Mouse (Mus musculus): ENCODE data around the gene Fstl1.
A peak's percentile ranks its signal among the peaks of the same experiment; 100 is the strongest.

Gene Fstl1

DNA sequence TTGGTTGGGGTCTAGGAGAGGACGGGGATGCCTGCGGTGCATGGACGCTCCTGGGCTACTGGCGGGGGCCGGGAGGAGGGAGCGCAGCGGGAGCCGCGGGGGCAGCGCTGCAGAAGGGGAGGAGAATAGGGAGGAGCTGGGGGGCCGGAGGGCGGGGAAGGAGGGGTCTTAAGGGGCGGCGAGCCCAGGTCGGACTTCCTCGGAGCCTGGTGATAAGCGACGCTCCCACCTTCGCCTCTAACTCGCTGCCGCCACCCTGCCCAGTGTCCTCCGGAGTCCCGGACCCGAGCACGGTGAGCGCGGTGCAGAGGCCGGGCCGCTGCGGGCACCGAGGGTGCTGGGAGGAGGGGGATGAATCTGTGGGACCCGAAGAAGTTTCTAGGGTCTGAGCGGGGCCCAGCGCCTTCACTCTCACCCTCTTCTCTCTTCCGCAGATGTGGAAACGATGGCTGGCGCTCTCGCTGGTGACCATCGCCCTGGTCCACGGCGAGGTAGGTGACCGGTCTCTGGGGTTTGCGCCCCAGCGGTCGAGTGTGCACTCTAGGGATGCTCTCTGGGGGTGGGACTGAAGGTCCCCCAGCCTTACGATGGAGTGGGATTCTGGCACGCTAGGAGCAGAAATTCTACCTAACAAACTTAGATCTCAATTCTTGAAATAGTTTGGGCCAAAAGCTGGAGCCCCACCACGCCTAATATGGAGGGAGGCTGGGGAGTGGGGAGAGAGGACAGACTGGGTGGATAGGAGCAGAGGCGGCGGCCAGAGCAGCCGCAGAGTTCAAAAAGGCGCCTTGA, at the start of gene Fstl1:
Gene Fstl1 (plus strand): TSS at position 14 of the 792 bp plus-strand sequence.
- peak; percentile 58 to 68 for DNase-seq

DNA sequence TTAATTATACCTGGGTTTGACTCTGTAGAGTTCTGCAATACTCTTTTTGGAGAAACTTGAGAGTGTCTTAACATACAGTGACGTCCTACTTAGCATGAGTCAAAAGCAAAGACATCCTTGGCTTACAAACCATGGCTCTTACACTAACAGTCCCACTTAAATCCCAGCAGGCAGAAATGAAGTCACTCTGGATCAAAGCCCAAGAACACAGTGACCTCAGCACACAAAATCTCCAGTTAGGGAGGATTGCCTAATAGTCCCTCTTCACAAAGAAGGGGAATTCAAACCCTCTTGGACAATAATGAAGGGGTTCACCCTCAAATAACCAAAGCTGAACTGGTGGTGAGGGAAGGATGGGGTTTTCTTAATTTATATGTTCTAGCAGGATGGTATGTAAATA, 48.0 kb upstream of the Fstl1 start:
- no peak for DNase-seq

DNA sequence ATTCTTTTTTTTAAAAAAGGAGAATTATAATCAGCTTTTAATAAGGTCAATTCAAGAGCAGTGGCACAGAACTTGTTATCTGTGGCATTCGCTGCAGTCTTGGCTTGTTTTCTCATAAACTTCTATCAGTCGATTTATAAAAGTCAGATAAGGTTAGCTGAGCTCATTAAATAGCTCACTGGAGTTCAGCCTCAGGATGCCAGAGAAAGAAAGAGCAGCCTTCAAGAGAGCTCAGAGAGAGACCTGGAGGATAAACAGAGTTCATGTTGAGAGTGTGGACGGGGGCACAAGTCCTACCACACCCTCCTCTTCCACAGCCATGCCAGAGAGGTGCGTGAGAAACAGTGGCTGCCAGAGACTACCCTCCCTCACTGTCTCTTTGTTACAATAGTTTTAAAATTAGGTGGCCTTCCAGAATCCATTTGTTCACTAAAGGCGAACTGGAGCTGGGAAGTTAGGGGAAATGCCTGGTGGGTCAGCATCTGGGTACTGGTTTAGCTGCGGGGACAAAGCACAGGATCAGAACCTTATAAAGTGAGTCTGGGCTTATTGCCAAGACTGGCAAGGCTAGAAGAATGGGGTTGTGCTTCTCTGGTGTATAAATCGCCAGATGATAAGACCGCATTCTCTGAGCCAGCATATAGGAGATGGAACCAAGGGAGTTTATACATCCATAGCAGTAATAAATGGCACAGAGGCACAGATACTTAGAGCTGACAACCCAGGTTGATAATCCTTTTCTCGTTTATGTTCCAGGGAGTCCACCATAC, 47.1 kb upstream of the Fstl1 start:
- no peak for DNase-seq

DNA sequence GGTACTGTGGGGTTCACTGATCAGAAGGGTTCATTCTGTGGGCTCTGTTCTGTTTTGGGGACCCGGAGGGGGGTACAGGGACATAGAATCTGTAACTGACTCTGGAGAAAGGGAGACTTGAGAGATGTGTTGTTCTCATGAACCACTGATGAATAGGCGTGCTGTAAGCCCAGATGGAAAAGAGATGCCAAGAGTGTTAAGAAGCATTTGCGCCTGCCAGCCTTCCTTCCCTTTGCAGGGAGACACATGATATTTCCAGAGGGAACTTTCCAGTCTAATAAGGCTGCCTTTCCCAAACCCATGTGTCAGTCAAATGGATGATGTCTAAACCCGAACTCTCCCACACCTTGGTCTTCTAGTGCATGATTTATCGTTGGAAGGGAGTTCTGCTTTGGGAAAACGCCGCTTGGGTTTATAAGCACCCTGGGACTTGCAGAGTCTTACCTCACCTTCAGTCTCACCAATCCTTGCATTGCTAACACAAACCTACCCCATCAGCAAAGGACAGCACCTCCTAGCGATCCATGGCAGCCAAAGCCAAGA, 46.3 kb upstream of the Fstl1 start:
- DNase-seq, result no peak

DNA sequence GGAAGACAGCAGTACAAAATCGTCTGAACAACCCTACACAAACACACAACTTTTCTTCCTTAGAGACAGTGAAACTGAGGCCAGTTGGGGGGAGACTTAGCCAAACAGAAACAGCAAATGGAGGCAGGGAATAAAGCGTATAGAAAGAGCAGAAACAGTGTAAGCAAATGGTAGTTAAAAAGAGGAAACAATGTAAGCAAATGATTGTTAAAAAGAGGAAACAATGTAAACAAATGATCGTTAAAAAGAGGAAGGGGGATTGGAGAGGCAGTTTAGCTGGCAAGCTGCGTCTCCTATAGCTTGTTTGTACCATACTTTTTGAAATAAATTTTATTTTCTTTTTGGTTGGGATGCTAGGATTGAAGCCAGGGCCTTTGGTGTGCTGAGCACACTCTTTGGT, 45.2 kb upstream of the Fstl1 start:
- no peak for DNase-seq

DNA sequence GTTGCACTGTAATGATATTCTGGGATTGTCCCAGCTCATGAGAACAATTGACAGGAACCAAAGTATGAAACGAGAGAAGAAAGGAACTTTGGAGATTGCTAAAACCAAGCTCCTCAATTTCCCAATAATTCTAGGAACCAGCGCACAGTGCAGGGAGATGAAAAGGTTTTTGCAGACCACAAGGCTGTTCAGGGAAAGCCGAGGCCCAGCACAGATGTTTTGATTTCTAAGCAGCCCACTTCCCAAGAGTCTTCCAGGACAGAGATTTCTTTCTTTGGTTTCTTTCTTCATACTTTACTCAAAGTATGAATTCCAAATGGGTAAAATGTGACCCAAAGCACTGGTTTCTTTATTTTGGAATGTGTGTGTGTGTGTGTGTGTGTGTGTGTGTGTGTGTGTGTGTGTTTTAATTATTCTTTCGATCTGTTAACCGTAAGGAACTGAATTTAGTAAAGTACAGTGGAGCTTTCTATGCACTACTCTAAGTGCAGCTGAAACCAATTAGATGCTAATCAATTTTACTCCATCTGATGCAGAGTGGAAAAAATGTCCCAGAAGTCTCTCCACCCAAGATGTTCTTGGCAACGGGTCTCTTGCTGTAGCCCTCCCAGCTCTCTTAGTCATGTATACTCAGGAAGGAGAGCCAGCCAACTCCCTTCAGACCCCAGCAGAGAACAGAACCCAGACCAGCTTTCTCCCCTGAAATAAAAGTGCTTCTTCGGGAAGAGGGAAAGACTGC, 44.5 kb upstream of the Fstl1 start:
- DNase-seq, result no peak

DNA sequence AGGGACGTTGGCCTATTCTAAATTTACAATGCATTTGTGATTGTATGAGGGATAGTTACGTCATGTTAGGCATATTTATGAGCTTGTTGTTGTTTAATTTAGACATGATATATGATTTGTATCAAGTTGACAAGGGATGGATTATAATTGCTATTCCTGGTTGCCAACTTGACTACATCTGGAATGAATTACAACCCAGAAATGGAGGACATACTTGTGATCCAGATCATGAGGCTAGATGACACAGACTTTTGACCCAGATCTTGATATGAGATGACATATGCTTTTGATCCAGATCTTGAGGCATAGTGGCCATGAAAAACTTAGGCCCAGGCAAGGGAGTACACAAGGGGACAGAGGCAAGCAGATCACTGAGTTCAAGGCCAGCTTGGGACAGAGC, 36.6 kb upstream of the Fstl1 start:
- no peak for DNase-seq

DNA sequence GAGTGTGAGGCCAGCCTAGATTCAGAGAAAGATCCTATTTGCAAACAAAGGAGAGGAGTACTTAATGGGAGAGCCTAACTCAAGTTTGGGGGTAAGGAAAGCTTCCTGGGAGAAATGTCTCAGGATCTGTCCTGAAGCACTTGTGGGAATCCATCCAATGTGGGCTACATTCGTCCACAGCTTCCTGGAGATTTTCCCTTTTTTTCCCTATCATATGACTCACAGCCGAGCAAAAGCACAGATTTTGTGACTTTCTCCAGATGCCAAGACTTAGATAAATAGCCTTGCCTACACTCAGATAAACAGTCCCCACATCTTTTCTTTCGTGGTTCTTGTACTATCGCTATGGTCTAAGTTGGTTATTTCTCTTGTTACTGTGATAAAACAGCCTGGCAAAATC, 34.4 kb upstream of the Fstl1 start:
- DNase-seq, result no peak

DNA sequence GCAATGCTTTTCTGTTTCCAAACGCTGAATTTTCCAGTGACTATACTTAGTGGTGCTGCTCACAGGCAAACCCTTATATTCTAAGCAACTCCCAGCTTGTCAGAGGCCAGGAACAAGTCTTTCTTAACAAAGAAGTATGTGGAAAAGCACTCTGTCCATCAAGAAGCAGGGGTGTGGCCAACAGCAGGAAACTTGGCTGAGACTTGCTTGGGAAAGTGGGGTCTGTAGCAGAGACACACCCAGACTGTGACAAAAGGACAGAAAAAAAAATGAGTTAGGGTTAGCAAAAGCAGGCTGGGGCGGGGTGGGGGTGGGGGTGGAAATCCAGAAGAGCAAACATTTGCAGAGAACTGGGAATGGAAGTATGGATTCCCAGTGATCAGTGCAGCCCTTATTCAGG, 23.8 kb upstream of the Fstl1 start:
- peak; percentile 15 to 56 for DNase-seq

DNA sequence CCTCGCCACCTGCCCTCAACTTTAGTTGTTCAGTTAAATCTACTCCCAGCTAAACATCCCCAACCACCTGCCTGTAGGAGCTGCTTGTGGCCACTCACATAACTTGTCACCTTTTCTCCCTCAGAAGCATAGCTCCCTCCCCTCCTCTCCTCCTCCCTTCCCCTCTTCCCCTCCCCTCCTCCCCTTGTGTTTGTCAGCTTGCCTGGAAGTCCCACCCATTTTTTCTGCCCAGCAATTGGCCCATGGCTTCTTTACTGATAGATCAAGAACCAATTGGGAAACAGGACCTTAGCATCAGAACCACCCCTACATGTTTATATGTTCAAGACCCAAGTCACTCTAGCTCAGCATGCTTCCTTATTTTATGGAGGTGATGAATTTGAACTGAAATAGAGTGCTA, 22.9 kb upstream of the Fstl1 start:
- DNase-seq, result no peak

DNA sequence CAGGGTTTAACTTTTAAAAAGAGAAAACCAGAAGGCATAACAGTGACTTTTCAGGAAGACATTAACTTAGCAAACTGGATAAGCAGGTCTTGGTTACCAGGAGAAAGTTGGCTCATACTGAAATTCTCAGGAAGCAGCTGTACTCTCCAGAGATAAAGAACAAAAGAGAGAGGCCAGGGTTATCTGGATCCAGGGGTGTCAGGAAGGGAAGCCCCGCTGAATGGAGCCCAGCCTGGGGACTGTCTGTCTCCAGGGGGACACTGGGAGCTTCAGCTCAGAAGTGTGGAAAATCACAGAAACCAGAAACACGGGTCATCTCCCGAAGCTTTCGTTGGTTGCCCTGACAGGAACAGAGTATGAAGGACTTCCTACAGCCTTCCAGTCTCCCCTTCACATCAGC, 22.2 kb upstream of the Fstl1 start:
- DNase-seq, result peak; percentile 19 to 60

DNA sequence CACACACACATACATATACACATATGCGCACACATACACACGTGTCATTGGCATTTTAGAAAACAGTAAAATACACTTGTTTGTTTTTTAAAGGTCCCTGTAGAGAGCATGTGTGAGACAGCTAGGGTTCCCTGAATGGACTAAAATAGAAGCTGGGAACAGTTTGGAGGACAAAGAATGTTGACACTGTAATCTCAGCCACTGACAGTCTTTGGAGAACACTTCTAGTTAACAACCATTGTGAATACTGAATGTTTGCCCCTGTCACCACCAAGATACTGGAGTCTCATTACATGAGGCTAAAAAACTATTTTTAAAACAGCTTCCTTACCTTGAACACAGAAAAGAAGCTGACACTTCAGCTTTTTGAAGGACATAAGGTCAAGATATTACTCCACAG, 19.4 kb upstream of the Fstl1 start:
- DNase-seq, result no peak

DNA sequence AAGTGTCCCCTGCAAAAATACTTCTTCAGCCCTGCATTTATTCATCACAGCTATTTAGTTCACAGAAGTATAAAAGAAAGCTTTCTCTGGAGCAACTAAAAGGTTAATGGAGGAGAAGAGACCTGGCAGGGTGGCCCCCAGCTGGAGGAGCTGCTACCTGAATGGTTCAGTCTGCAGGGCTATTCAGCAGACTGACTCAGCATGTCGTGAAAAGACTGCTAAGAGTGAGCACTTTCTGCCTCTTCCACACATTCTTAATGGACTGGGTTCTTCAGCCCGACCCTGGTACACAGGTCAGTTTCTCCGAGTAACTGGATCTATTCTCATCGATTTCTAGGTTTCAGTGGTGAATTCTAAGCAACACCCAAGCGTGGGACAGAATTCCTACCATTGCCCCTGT, 12.9 kb upstream of the Fstl1 start:
- no peak for DNase-seq

DNA sequence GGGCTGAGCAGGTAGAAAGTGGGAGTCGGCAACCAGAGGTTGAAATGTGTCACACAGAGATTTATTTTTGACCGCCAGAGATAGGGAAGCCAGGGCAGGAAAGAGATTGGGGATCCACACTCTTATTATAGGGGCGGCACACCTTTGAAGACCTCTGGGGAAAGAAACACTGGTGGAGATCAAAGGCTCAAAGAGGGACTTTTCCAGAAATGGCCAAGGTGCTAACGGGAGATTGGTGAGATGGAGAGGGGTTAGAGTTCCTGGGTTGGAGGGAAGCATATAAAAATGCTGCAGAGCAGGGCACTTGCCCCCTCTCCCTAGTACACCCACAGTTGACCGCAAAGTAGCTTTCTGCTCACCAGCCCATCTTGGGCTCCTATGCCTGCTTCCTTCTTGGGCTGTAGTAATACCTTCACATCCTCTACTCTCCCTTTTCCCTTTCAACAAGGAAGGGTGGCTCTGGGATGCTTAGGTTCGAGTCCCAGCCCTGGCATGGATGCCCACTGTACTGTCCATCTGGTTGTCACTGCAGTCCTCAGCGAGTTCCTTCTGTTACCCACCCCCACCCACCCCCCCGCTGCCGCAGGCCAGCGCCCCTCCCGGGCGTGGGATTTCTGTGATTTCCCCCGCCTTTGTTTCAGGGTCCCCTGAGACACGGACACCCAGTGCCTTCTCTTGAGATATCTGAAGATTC, 360 bp upstream of the Fstl1 start:
- no peak for DNase-seq

DNA sequence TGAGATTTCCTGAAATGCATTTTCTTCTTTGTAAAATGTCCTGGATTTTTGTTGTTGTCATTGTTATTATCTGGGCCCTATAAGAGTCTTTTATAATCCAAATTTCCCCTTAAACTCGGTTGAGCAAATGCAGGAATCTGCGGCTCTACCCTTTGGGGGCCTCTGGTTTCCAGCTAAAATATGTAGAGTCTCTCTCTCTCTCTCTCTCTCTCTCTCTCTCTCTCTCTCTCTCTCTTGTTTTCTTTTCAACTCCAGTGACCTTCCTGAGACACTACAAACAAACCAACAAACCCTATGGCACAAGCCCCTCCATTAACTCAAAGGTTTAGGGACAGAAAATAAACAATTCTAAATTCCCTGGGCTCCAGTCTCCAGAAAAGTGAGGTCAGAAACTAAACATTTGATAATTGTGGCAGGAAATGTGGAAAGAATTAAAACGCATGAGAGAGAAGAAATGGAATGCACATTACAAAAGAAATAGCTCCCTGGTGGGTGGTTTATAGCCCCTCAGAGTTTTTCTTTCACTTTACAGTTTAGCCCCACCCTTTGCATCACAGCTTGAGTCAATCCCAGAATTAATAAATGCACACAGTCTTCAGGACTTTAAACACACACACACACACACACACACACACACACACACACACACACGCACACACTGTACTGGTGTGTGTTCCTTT, 1.3 kb downstream of the Fstl1 start:
- no peak for DNase-seq

DNA sequence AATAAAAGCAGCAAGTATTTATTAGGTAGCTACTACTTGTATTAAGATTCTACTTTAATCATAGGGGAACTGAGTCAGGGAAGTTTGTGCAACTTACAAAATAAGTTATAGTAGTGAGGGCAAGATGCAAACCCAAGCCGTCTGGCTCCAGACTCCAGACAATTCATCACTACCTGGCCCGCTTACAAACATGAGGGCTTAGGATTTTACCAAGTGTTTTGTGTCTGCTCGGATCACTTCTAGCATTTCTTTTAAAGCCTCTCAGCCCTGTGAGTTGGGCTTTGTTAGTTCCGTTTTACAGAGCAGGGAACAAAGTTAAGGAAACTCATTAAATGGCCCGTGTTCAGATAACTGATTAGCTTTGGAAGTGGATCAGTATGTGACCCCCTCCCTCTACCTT, 1.9 kb downstream of the Fstl1 start:
- DNase-seq, result no peak

DNA sequence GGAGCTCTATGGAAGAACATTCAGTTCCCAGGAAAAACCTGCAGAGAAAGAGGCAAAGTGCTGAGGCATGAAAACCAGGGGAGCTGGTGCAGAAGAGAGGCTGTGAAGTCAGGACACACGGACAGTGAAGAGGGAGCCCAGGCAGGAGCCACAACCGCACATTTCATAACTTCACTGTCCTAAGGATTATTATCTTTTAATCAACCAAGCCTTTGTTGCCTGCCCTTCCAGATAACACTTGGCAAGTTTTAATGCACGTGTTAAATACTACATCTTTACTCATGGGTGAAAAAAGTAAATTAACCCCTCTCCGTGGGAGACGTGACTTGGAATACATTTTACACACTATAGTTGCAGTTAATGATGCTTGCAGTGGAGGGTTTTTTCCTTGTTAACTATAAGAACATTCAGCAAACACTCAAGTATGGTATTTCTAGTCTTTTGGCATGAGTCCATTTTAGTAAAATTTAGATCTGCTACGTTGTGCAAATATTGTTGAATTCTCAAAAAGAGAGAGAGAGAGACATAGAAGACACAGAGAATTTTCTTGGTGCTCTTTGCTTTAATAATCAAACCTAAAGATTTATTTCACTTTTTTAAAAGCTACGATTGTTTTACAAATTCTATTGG, 3.1 kb downstream of the Fstl1 start:
- DNase-seq, result no peak

DNA sequence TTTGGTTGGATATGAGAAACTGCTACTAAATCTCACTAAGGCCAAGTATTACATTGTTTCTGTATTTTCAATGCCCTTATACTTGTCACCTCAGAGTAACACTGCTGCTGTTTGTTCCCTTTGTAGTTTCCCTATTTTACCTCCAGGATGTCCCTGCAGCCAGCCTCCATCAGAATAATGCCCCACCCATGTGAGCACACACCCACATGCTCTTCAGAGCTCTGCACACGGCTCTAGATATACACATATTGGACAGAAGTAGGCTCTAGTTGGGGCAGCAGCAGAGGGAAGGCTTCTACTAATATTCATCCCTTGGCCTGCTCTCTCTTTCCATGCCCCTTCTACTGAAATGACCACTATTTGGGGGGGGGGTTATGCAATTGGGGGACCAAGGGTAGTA, 3.7 kb downstream of the Fstl1 start:
- DNase-seq, result no peak

DNA sequence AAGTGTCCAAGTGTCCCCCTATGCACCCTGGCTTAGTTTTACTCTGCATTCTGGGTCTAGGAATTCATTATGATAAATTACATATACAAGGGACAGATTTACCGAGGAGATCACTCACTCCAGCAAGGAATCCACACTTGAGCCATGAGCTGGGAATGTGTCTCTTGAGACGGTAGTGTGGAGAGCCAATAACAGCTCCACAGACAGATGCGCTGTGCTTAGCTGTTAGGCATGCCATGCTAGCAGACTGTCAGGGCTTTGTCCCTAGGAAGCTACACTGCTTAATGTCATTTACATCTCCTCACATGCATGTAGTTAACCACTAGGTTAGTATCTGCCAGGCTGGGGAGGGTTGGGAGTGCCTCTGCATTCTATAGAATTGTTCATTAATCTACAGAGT, 4.2 kb downstream of the Fstl1 start:
- DNase-seq, result no peak

DNA sequence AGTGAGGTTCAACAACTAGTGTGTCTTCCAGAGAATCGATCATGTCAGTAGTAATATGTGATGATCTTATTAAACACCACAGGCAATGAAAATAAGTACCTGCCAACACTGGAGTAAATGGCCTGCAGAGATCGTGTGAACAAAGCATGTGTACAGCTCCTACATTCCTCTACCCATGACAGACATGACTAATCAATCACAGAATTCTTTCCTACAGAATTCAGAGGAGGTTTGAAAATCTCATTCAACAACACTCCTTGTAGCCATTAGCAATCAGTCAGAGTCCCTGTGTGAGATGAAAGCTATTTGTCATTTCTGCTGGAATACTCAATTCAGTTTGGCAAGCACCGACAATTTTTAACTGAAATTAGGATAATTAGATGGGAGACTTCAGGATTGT, 7.9 kb downstream of the Fstl1 start:
- DNase-seq, result no peak

DNA sequence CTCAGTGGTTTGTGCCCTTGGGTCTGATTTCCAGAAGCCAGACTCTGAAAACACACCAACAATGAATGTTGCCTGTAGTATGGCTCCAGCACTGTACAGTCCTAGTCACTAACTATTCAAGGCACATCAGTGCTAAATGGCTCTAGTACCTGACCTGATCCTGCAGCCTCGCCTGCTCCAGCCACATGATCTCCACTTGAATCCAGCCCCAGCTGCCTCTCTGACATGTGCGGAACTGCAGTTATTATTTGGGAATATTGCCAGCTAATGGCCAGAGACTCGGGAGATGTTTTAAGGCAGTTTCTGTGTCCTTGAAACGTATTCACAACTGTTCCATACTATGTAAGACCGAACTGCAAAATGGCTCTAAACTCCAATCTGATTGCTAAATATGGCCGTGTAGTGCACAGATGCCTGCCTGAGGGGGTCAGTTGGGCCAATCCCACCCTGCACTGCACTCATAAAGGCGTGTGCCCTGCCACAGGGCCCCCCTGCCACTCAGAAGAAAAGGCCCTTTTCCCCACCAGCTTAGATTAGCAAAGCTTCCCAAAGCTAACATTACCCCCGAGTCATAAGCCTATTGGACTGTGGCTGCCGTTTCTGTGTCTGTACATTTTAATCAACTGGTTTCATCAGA, 11.0 kb downstream of the Fstl1 start:
- DNase-seq, result no peak

Measured in kidney, postnatal 25 days (tissue).